Mouse (Mus musculus) frontal cortex, adult (tissue): Measurements from ENCODE around the gene Wnt9a.
"Not testable (repeated sequence)": the region's sequence is repeated elsewhere in the genome, so short reads cannot be mapped to it uniquely, and the experiment has no call there.

ENCODE experiments used
- ATAC-seq: cut with Nextera tagmentation; 2 replicates; pipeline ENCODE4 v1.9.2; 2017; ENCODE audit warnings: mild to moderate bottlenecking, moderate library complexity, mixed read lengths; ENCODE audit not compliant: low TSS enrichment

Wnt9a gene

DNA sequence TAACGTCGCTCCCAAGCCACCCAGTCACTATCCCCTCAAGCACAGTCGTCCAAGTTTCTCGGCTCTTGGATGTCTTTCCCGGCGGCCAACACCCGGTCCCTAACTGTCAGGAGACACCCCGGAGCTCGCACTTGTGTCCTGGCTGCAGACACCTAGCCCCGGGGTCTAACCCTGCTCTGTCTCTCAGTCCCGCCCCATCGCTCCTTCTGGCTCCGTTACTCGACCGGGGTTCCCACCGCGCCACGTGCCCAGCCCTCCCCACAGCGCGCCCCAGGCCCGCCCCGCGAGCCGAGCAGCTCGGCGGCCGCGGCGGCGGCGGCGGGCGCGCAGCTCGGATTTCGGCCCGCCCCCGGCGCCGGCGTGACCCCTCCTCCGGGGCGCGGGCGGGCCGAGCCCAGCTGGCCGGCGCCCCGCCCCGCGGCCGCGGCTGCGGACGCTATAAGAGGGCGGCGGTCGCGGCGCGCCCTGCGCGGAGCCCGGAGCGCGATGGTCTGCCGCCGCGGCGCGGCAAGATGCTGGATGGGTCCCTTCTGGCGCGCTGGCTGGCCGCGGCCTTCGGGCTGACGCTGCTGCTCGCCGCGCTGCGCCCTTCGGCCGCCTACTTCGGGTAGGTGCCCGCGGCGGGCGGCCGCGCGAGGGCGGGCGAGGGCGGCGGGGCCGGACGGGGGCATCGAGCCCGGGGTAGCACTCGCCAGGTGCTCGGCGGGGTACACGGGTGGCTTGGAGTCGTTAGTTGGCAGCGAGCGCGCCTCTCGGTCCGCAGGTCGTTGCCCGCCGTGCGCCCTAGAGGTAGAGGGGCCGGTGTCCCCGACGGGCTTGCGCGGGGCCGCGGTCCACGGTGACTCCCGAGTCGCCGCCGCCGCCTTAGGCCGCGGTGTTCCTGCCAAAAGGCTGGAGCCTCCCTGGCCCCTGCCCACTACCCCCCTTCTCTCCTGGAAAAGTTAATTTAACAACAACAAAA lies at the start of gene Wnt9a:
Gene Wnt9a, plus strand, starts transcription at position 468 of the 961 bp plus-strand sequence.
- no peak for ATAC-seq

- ATAC-seq = no peak
These were observed 47.1 kb upstream of the Wnt9a start for GRCm38 (mm10) chr11:59259647-59260046.

GRCm38 (mm10) chr11:59260706-59261493 lies 45.8 kb upstream of the Wnt9a start:
- no peak for ATAC-seq

GRCm38 (mm10) chr11:59262308-59262707 lies 44.4 kb upstream of the Wnt9a start:
- ATAC-seq = no peak

DNA sequence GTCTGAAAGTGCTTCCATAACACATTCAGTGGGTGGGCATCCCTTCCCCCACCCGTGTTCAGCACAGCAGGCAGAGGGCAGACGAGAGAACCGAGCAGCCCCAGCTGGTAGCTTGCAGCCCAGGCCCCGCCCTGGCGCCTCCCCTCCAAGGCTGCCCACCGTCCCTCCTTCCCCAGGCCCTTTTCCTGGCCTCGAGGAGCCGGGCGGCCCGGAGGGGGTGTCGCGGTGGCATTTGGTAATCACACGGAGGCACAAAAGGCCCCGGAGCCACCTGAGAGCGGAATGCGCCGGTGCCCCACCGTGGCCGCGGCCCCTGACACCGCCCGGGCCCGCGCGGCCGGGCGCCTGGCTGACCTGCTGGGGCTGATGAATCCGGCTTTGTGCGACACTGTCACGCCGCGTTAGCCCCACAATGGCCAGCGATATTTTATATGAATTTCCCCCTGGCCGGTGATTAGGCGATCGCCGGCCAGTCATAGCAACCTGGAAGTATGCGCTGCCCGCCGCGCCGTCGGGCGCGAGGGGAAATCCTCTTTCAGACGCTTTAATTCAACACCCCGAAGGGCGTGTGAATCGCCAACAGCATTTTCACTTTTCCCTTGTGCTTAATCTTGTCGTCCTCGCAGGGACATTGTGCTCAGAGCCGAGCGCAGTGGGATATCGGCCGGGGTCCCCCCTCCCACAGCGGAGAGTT lies 42.7 kb upstream of the Wnt9a start:
- ATAC-seq = no peak; the same call in 1 of the 2 replicates

DNA sequence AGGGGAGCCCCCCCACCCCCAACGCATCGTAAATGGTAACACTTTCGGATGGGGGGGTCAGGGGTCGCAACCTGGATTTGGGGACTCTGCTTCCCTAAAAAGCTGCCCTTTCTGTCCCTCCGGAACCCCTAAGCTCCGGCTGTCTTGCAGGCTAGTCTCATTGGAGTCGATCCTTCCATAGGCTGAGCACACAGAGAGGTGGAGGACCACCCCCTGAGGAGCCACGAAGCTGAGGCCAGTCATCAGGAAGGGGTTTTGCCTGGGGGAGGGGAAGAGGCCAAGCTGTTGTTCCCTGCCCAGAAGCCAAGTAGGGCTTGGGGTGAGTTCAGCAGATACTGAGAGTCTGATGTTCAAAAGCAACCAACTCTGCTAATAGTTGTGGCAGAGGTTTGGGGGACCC lies 42.1 kb upstream of the Wnt9a start:
- ATAC-seq = no peak

DNA sequence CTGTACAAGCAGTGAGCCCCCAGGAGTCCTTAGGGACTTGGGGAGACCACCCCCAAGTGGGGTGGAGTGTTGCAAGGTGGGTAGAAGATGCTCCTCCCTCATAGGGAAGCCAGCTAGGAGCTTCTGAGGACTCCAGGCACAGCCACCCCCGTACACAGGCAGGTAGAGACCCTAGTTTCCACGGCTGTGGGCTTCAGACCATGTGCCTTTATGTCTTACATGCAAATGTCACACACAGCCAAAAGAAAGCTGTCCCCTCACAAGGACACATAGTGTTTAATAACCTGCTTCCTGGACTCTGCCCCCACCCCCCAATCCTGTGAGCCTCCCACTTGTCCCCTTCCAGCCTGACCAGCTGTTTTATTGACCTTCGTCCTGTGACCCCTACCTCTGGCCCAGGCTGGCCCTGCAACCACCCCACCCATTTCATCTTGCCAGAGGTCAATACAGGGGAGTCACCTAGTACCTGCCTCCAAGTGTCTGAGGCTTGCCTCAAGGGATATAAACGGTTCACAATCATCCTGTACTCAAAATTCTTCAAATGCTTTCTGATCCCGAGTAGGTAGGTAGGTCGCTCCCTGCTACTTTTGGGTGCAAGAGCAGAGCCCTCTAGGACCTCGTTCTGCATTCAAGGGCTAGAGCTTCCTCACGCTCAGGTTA lies 41.4 kb upstream of the Wnt9a start:
- ATAC-seq = no peak

- no peak for ATAC-seq
These were observed 40.0 kb upstream of the Wnt9a start for GRCm38 (mm10) chr11:59266727-59267126.

DNA sequence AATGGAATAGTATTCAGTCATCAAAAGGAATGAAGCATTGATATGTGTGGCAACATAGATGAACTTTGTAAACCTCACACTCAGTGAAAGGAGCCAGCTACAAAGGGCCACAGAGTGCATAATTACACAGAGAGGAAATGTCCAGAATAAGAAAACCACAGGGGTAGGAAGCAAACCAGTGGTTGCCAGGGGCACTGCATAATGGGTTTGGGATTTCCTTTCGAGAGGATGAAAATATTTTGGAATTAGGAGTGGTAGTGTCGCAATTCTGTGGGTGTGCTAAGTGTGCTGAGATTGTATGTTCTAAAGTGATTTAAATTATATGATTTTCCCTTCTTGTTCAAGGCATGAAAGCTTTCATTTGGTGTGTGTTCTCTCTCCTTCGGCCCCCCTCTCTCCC lies 32.5 kb upstream of the Wnt9a start:
- ATAC-seq = no peak

DNA sequence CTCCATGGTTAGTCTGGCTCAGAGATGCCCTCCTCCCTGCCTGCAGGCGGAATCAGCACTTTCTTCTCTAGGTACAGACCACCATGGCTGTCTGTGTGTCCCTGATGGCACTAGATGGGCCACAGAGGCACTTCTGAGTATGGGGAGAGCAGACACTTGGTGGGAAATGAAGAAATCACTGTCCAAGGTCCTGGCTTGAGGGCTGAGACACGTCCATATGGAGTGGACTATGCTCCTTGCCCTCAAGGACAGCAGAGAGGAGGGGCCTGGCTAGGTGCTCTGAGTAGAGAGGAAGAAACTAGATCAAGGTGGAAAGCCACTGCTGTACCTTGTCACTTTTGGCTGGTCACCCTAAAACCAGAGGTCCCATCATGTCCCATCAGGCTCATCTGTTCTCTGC lies 29.9 kb upstream of the Wnt9a start:
- ATAC-seq = no peak

- ATAC-seq = no peak
These were observed 28.7 kb upstream of the Wnt9a start for GRCm38 (mm10) chr11:59278047-59278446.

DNA sequence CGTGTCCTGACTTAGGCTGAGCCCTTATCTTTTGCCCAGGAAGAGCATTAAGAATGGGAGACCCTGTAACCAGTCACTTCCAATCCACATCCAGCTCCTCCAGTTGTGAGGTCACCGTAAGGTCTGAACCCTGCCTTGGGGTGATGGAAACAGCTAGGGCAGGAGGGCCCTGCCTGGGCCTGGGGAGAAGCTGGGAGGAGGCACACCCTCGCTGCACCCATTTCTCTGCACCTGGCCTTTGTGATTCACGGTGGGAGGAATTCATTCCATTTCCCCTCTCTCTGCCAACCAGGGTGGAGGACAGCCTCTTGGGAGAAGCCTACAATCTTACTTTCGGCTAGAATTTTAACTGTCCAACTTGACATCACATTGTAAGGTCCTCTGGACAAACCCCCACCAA lies 24.6 kb upstream of the Wnt9a start:
- ATAC-seq = no peak

- no peak for ATAC-seq
These were observed 23.8 kb upstream of the Wnt9a start for GRCm38 (mm10) chr11:59282933-59283332.

- ATAC-seq = no peak
These were observed 22.6 kb upstream of the Wnt9a start for GRCm38 (mm10) chr11:59284146-59284545.

- no peak for ATAC-seq
These were observed 17.0 kb upstream of the Wnt9a start for GRCm38 (mm10) chr11:59289706-59290105.

DNA sequence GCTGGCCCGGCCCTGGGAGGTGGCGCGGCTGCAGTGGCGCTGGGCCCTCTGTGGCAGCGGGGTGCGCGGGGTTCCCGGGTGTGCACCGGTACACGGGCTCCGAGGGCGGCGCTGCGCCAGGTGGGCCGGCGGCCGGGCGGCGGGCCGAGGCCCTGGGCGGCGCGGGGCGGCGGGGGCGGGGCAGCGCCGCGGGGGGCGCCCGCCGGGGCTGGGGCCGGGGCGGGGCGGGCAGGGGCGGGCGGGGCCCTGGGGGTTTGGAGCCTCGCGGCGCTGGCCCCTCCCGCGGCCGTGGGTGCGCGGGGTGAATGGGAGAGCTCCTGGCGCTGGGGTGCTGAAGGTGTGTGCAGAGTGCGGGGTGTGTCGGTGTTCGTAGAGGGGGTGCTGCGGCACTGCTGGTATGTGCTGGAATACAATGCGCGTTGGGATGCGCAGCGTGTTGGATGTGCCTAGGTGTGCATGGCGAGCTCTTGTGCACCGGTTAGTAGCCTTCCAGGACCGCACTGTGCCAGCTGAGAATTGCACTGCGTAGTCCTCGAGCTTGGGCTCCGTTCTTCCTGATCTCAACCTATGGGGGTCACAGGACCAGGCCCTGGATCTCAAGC lies 15.9 kb upstream of the Wnt9a start, which contains the start of gene Wnt3a:
Gene Wnt3a, minus strand, starts transcription at position 51 of the 602 bp plus-strand sequence.
- no peak for ATAC-seq

- peak; percentile 66 for ATAC-seq
These were observed 13.1 kb upstream of the Wnt9a start for GRCm38 (mm10) chr11:59293616-59294015.

DNA sequence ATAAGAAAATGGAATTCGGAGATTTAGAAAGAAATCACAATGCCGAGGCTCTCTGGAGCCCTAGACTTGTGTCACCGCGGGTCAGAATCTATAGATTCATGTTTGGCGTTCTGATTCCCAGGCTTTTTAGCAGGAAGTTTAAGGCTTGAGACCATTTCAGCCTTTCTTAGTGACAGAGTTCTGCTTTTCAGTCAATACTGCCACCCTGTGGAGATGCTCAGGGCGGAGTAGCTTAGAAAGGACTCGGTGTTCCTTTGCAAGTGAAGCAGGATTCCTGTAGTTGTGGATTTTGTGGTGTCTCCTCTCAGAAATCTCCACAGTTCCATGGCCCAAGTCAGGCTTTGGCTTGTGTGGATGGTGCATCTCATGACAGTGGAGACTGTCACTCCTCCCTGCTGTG lies 8.8 kb upstream of the Wnt9a start:
- peak; percentile 85 for ATAC-seq

- no peak for ATAC-seq
These were observed 6.5 kb upstream of the Wnt9a start for GRCm38 (mm10) chr11:59300185-59300584.

- ATAC-seq = not testable (repeated sequence)
These were observed 5.7 kb upstream of the Wnt9a start for GRCm38 (mm10) chr11:59301053-59301452.
